Mouse (Mus musculus): ENCODE measurements around the gene Dok3.

DNA sequence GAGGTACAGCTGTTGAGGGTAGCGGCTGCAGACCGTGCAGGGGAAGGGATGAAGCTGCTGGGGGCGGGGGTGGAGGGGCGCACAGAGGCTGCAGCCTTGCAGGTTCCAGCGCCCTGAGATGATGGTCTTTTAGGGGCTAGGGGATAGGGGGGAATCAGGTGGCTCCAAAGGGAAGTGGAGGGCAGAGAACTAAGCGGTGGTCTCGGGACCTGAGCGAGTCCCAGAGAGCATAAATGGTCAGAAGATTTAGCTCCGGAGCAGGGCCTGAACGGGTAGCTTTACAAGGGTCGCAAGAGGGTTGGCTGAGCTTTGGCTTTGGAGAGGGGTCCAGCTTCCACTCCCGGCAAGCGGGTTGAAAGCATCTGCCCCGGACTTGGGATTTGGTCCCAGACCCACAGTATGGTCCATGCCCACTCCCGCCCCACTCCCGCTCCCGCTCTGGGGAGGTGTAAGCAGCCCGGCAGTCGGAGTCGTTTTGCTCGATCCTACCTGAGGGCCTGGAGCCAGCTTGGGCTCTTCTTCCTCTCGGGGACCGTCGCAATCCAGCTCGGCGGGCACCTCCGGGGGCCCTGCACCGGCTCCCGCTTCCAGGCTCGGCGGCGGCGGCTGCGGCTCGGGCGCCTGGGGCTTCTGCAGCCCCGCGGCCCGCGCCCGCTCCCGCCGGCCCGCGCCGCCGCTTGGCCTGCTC, 41.3 kb upstream of the Dok3 start:
- TF ChIP-seq MAX (IDR thresholded peaks at IDR 0.05; ENCODE audit: low read length), result no peak
- TF ChIP-seq ZNF384 (IDR thresholded peaks at IDR 0.05; ENCODE audit: low read depth, low read length), result no peak
- no peak for TF ChIP-seq CTCF (IDR thresholded peaks at IDR 0.05 in 2 of 3, conservative IDR thresholded peaks at IDR 0.05 in 1 of 3; ENCODE audit: control insufficient read depth in 1 of 3, insufficient read depth in 1 of 3, low read depth in 2 of 3, low read length in 3 of 3, poor library complexity in 1 of 3, severe bottlenecking in 1 of 3)
- no peak for TF ChIP-seq MEF2A (IDR thresholded peaks at IDR 0.05; ENCODE audit: extremely low read depth, insufficient replicate concordance, low read depth, low read length, poor library complexity, severe bottlenecking)
- TF ChIP-seq SIN3A (IDR thresholded peaks at IDR 0.05; ENCODE audit: low read length), result no peak
- TF ChIP-seq TBP (IDR thresholded peaks at IDR 0.05; ENCODE audit: low read depth, low read length), result no peak
- no peak for TF ChIP-seq EP300 (IDR thresholded peaks at IDR 0.05; ENCODE audit: low read depth in 1 of 2, low read length in 2 of 2)
- no peak for TF ChIP-seq TCF12 (IDR thresholded peaks at IDR 0.05; ENCODE audit: low read depth, low read length)
- TF ChIP-seq TAL1 (IDR thresholded peaks at IDR 0.05; ENCODE audit: low read length), result no peak
- no peak for TF ChIP-seq ZMIZ1 (IDR thresholded peaks at IDR 0.05; ENCODE audit: low read depth, low read length)

Data from MEL (cell line).